Mouse (Mus musculus): ENCODE data around the gene Ccdc170.

DNA sequence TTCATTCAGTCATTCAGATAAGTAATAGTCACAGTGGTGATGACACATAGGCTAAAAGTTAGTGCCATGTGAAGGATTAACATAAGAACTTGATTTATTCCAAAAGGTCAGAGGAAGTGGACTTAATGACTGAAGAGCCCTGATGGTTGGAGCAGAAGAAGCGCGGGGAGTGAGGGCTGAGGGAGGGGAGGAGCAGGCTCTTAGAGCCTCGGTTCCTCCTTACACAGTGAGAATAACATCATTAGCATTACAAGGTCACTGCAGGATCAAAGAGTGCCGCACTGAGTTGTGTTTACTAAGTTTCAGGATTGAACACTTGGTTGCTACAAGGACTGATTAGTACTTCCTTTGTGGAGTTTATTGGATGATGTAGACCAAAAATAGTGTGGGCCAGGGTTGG is 10.6 kb downstream of the Ccdc170 start:
- no peak for TF ChIP-seq CTCF (IDR thresholded peaks at IDR 0.05)
- no peak for TF ChIP-seq POLR2A (IDR thresholded peaks at IDR 0.05; ENCODE audit: insufficient read depth, low read depth, low read length)
